Comparison of ENCODE assay signal across 11 mouse cellular contexts in genomic region chr1:43776106-43776505, GRCm38 (mm10). TPM values are rescaled to one million over a fixed set of nuclear protein-coding genes. Genes with fewer than 3 reads are reported as not detected.
A peak's percentile ranks its signal among the peaks of the same experiment; 100 is the strongest.
DNase-seq lines count a peak whose midpoint lies in the region; TF ChIP-seq lines count a peak whose summit lies in the region.
"Had no signal": no experiment of that assay in that cellular context is flagged by ENCODE, and none has a peak within 500 bp of the region (broad histone marks: within the 10 kb centered on the region; RNA-seq: fewer than 3 reads in every experiment).

No protein-coding gene starts in this region.

- 47% methylated on average over 3 of the region's 3 CpGs for WGBS in lung, adult 2 months

- no peak overlapping the region for H3K4me3 ChIP-seq in gastrocnemius, adult 2 months
- H3K4me3 ChIP-seq in lung, adult 2 months (replicated peaks; ENCODE audit: extremely low read depth, low read depth, low read length): no peak overlapping the region
- H3K4me3 ChIP-seq: forebrain, embryonic 12.5 days had no signal

- TF ChIP-seq CTCF in gastrocnemius, adult 2 months (IDR thresholded peaks at IDR 0.05): no peak
- TF ChIP-seq CTCF in lung, adult 2 months (IDR thresholded peaks at IDR 0.05; ENCODE audit: insufficient read depth, low read length): no peak

- H3K4me1 ChIP-seq in lung, adult 2 months (ENCODE audit: control insufficient read depth, insufficient read depth, low read length): no peaks in the 10 kb centered on the region
- H3K4me1 ChIP-seq: forebrain, embryonic 12.5 days had no signal

- no peak overlapping the region for H3K27ac ChIP-seq in gastrocnemius, adult 2 months
- H3K27ac ChIP-seq: forebrain, embryonic 12.5 days; macrophage had no signal

- intact Hi-C loops in gastrocnemius, adult 2 months (cut with DNase I): no loop called here

- DNase-seq in gastrocnemius, adult 2 months: peak; percentile 41
- DNase-seq in gastrocnemius, postnatal 4 days (ENCODE audit: low spot score in 2 of 2): no peak
- peak; percentile 26 to 43 for DNase-seq in lung, adult 18-20 months
- DNase-seq in lung, adult 2 months: no peak
- peak; percentile 69 to 74 for DNase-seq in adrenal gland, postnatal 36 days
- peak; percentile 43 for DNase-seq in lung, postnatal 14 days
- no peak for DNase-seq in retina, postnatal 1 day
- no peak for DNase-seq in thymus, postnatal 14 days

- no peak for TF ChIP-seq POLR2A in lung, adult 2 months (IDR thresholded peaks at IDR 0.05; ENCODE audit: borderline replicate concordance, extremely low read depth, low read depth, low read length)

RNA-seq across cellular contexts. Expression of gene 1500015O10Rik, which starts 45.7 kb away (rescaled TPM):
- 1 to 10 TPM; 2.7 to 9.3 TPM for total RNA-seq in gastrocnemius, adult 2 months (2021)
- 10 to 100 TPM; 23.4 to 34.8 TPM for total RNA-seq in gastrocnemius, postnatal 4 days (2021)
- 0.84 and 1.3 TPM in 2 replicates for polyA plus RNA-seq in lung, adult 2 months (2012; rRNA removed)
- total RNA-seq in adrenal gland, postnatal 36 days (2021): 100 to 1,000 TPM; 187 to 227 TPM
- total RNA-seq: granulocyte monocyte progenitor cell, adult 5-6 weeks had no signal
- polyA plus RNA-seq: macrophage had no signal

RNA-seq across cellular contexts. Expression of gene Uxs1, which starts 51.5 kb away (rescaled TPM):
- total RNA-seq in gastrocnemius, adult 2 months (2021): 1 to 10 TPM; 9.2 to 10.0 TPM
- total RNA-seq in gastrocnemius, postnatal 4 days (2021): 10 to 100 TPM; 18.3 to 19.3 TPM
- polyA plus RNA-seq in lung, adult 2 months (2012; rRNA removed): 11.4 and 11.5 TPM in 2 replicates
- total RNA-seq in adrenal gland, postnatal 36 days (2021): 10 to 100 TPM; 57.0 to 58.8 TPM

Comparison
In these comparisons a context has a peak if more than half of its experiments do, and no peak if none do; other contexts are left out.
1. DNase-seq: peak in gastrocnemius, adult 2 months (single experiment), lung, adult 18-20 months (2 of 2), adrenal gland, postnatal 36 days (2 of 2) and lung, postnatal 14 days (single experiment); none in gastrocnemius, postnatal 4 days (0 of 2), lung, adult 2 months (single experiment), retina, postnatal 1 day (single experiment) and thymus, postnatal 14 days (single experiment).
2. RNA of gene 1500015O10Rik, which starts 45.7 kb away (total RNA-seq): 187 to 227 TPM in adrenal gland, postnatal 36 days; 23.4 to 34.8 TPM in gastrocnemius, postnatal 4 days and 2.7 to 9.3 TPM in gastrocnemius, adult 2 months; every median in the first group is over 4 times any median in the second.